Mouse (Mus musculus) thymus, adult 2 months (tissue): ENCODE measurements at regions not wholly inside any gene's neighbourhood (a gene's known extent, or its start where the extent isn't known, plus 50 kb on each side); places are given as distances from the start of the nearest gene placed in this dataset.

Experiments used
- CTCF ChIP-seq: fragments of 200-500 bp; IDR thresholded peaks from 2 replicates; pipeline ENCODE4 v1.5.1; 2012; ENCODE audit warnings: mild to moderate bottlenecking, control low read depth, low read length, moderate library complexity, borderline replicate concordance; ENCODE audit not compliant: control insufficient read depth, poor library complexity, insufficient read depth; ENCODE audit errors: extremely low read depth
- POLR2A ChIP-seq: fragments of 200-500 bp; IDR thresholded peaks from 2 replicates; pipeline ENCODE4 v1.6.1; 2012; ENCODE audit warnings: mild to moderate bottlenecking, low read length, control low read depth, moderate library complexity; ENCODE audit not compliant: control insufficient read depth, poor library complexity, insufficient read depth; ENCODE audit errors: extremely low read depth

DNA sequence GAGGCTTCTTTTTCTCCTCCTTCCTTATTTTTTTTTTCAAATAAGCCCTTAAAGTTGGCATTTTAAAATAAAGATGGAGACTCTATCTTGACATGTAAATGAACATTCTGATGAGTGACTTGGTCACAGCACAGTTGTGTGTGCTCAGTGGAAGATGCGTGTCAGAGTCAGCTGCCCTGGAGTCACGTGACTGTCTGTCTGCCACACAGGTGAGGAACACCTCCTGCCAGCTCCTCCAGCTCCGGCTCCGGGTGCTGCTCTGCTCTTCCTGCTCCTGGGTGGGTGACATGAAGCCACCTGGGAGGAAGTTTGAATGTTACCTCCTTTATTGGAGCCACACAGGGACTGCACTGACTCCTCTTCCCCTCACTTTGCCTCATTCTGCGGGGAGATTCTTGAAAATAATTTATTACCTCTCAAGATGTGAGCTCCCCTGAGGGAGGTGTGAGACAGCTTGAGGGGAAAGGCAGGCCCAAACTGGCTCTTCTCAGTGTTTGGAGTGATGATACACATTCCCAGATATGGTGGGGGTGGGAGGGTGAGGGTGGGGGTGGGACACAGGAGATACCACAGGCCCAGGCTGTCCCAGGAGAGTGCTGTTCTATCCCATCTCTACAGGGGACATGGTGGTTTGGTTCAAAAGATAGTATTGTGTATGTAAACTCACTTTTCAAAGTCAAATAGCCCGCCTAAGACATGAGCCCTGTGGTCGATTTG is 92.9 kb upstream of the Zfp366 start:
- no peak for TF ChIP-seq CTCF
- TF ChIP-seq POLR2A: no peak
